Mouse (Mus musculus): Measurements from ENCODE around the gene Olfr177.

Gene Olfr177

DNA sequence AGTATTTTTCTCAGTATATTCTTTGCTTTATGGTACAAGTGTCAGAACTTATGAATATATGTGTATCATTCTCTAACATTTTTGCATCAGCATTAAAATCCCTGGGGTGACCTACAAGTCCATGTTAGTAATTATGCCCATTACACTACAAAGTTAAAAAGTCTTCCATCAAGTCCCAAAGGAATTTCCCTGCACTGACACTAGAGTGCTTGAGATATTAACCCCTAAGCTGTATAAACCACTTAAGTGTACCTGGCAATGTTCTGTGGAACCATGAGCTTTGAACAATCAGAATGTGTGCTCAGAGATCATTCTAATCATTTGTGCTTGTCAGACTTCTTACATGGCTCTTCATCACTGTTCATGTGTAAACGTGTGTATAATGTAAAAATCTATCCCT, at the start of gene Olfr177:
Gene Olfr177, minus strand, starts transcription at position 101 of the 400 bp plus-strand sequence.
- no peak for DNase-seq

DNA sequence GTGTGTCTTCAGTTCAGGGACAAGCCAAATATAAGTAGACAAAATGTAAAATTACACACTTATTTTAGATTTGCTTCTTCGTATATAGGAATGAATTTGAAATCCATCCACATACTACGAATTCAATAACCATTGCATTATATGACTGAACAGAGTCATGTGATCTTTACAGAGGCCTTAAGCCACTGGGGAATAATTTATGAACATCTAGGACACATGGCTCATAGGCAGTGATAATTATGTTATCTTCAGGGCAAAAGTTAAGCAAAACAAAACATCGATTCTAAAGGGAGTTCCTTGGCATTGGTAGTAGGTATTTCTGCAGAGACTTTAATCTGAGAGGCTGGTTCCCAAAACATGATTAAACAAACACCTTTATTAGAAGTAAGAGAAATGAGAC, 17.4 kb upstream of the Olfr177 start, which contains the start of gene Olfr178:
Gene Olfr178, minus strand, starts transcription at position 101 of the 400 bp plus-strand sequence.
- DNase-seq, result no peak

- no peak for DNase-seq
These were observed 9.8 kb upstream of the Olfr177 start for GRCm38 (mm10) chr16:58884416-58884815.

DNA sequence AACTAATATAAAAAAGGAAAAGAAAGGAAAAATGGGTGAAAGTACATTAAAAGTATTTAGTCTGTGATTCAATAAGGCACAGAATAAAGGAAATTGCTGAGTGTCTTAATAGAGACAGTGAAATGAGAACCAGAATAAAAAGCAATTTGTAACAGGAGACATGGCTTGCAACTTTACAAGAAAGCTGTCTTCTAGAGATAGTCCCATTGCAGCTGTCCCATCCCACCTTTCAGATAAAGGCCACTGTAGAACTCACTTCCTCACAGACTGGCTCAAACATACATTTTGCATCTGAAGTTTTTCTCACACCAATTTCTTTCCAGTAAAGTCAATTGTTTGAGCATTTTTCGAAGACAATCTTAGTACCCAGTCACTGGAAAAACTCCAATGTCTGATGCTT, 13.1 kb downstream of the Olfr177 start:
- no peak for DNase-seq

DNA sequence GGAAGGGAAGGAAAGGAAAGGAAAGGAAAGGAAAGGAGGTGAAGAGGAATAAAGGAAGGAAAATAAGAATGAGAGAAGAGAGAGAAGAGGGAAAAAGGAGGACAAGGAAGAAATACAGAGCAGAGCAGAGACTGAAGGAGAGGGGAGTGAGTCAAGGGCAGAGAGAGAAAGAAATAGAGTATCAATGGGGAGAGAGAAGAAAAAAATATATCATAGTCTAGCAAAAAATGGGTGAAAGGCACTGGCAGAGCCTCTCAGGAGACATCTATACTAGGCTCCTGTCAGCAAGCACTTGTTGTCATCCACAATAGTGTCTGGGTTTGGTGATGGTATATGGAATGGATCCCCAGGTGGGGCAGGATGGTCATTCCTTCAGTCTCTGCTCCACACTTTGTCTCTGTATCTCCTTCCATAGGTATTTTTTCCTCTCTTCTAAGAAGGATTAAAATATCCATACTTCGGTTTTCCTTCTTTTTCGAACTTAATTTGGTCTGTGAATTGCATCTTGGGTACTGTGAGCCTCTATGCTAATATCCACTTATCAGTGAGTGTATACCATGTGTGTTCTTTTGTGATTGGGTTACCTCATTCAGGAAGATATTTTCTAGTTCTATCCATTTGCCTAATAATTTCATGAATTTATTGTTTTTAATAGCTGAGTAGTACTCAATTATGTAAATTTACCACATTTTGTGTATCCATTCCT, 14.4 kb downstream of the Olfr177 start:
- DNase-seq, result no peak

DNA sequence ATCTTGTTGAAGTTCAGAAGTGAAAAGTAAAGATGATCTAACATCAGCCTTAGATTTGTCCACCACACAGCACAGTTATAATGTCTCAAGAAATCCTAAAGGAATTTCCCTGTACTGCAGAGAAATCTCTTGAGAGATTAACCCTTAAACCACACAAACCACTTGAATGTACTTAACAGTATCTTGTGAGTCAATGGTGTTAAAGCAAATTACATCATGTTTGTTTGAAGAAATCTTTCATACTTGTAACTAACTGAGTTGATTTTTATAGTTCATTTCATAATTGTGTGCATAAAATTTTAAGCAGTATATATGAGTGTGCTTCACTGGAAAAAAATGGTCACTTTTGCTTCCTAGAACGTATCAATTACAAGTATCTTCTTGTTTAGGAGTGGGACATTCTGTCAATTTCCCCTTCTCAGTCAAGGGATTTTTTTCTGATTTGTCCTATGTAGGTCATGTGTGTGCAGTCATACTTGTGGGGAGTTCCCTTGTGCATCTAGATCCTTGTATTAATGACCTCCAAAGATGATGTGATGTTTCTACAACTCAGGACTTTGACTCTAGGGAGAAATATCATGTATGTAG, 47.7 kb downstream of the Olfr177 start, which contains the start of gene Olfr175-ps1:
Gene Olfr175-ps1, minus strand, starts transcription at position 51 of the 588 bp plus-strand sequence.
- no peak for DNase-seq
